Mouse (Mus musculus) C2C12 (cell line): ENCODE results near the gene Dcbld1. TPM values are rescaled to one million over a fixed set of nuclear protein-coding genes. Genes with fewer than 3 reads are reported as not detected.
A peak's percentile ranks its signal among the peaks of the same experiment; 100 is the strongest.

ENCODE experiments used
- H3K27me3 ChIP-seq: one replicate; pipeline ENCODE4 v1.6.1; 2011; ENCODE audit not compliant: control insufficient read depth, insufficient read depth, insufficient read length
- H3K36me3 ChIP-seq: one replicate; pipeline ENCODE4 v1.6.1; 2011; ENCODE audit not compliant: control insufficient read depth, insufficient read depth
- H3K4me3 ChIP-seq: one replicate; pipeline ENCODE4 v1.5.1; 2011; ENCODE audit warnings: mild to moderate bottlenecking, control low read depth; ENCODE audit not compliant: poor library complexity, insufficient read depth, severe bottlenecking
- H3K79me2 ChIP-seq: one replicate; pipeline ENCODE4 v1.6.1; 2011; ENCODE audit not compliant: control insufficient read depth, insufficient read depth
- H3K79me3 ChIP-seq: one replicate; pipeline ENCODE4 v1.6.1; 2011; ENCODE audit warnings: low read depth, control low read depth
- H3ac ChIP-seq: one replicate; pipeline ENCODE3; 2011; ENCODE audit warnings: low read depth; ENCODE audit not compliant: control insufficient read depth, insufficient read length
- CEBPB ChIP-seq: IDR thresholded peaks from one replicate; pipeline ENCODE4 v1.6.1; 2011; ENCODE audit warnings: low read depth, mild to moderate bottlenecking, control low read depth, moderate library complexity
- CTCF ChIP-seq: IDR thresholded peaks from one replicate; pipeline ENCODE4 v1.5.1; 2011; ENCODE audit not compliant: control insufficient read depth, insufficient read depth, insufficient read length
- FOSL1 ChIP-seq: IDR thresholded peaks from one replicate; pipeline ENCODE4 v1.8.0; 2011; ENCODE audit warnings: mild to moderate bottlenecking, low read length; ENCODE audit not compliant: poor library complexity, insufficient read depth, severe bottlenecking
- MAX ChIP-seq: IDR thresholded peaks from one replicate; pipeline ENCODE4 v1.6.1; 2011; ENCODE audit warnings: mild to moderate bottlenecking, control low read depth
- MYOD1 ChIP-seq: IDR thresholded peaks from one replicate; pipeline ENCODE4 v1.6.1; 2011; ENCODE audit warnings: low read depth; ENCODE audit not compliant: control insufficient read depth, insufficient read length
- MYOG ChIP-seq: IDR thresholded peaks from one replicate; pipeline ENCODE4 v1.6.1; 2011; ENCODE audit not compliant: control insufficient read depth, insufficient read length; ENCODE audit errors: extremely low read depth
- USF1 ChIP-seq: IDR thresholded peaks from one replicate; pipeline ENCODE4 v1.6.1; 2011; ENCODE audit warnings: low read depth, mild to moderate bottlenecking, control low read depth, moderate library complexity
- polyA plus RNA-seq: library from polyadenylated mRNA; unstranded; fragments of >200 nt; fragmentation: generic; extraction: Trizol; gene quantifications from one replicate; pipeline ENCODE4 v1.2.1, GENCODE M21; 2012; ENCODE audit warnings: missing spikeins

Dcbld1 gene
- polyA plus RNA-seq, 1 experiment: 5.6 TPM

DNA sequence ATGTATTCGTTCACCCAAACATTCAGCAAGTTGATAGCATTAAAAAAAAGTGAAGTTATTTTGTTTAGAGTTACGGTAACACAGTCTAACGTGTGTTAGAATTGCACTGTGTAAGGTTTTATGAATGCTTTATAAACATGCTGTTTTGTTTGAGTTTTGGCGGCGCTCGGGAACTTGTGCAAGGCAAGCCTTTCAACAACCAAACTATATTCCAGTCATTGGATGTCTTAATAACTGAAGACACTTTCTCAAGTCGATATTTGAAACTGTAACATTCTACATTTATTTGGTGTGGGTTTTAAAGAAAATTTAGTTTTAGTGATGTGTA lies 1.2 kb downstream of the Dcbld1 start:
- Histone ChIP-seq H3K36me3 (peaks cover 4% of the 10 kb centered on the region), H3K4me3 (peak overlapping the region; percentile 79), H3ac (no peak overlapping the region), H3K27me3 (no peaks in the 10 kb centered on the region), H3K79me2 (peaks cover 30% of the 10 kb centered on the region), H3K79me3 (peaks cover 14% of the 10 kb centered on the region)
- TF ChIP-seq MAX (no peak), CTCF (no peak), MYOD1 (no peak), MYOG (no peak), CEBPB (no peak)

DNA sequence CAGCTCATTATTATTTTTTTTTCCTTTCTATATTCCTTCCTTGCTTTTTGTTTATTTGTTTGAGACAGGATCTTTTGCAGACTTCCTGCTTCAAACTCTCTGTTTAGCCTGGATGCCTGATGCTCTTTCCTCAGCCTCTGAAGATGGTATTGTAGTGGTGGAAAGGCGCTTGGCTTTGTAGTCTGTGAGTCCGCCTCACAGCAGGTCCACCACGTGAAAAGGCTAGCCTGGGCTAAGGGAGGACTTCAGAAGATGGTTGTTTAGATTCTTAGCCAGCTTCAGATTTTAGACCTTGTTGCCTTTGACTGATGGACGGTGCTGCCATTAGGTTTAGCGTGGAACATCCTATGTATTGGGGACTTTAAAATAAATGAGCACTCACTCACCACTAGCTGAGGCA lies 2.0 kb downstream of the Dcbld1 start:
- peaks cover 15% of the 10 kb centered on the region for H3K79me3 ChIP-seq
- no peak overlapping the region for H3ac ChIP-seq
- no peak overlapping the region for H3K4me3 ChIP-seq
- TF ChIP-seq MYOG (no peak), MYOD1 (no peak), CTCF (no peak), USF1 (no peak), CEBPB (no peak), FOSL1 (no peak), MAX (no peak)
- H3K79me2 ChIP-seq: peaks cover 34% of the 10 kb centered on the region
- H3K27me3 ChIP-seq: no peaks in the 10 kb centered on the region
- H3K36me3 ChIP-seq: peaks cover 4% of the 10 kb centered on the region

DNA sequence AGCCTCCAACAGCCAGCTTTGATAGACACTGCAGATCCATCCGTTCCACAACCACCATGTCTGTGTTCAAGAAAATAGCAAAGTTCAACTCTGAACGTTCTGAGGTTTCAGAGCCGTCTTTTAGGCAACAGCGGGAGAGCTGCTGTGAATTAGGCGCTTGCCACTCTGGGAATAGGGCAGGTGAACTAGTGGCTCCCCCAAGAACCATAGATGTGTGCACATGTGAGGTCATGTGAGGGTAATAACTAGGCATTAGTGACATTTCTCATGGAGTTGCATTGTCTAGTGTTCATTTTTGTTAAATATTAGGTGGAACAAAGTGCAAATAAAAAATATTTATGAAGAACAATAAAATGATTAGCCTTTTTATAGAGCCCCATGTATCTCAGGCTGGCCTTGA lies 8.6 kb downstream of the Dcbld1 start:
- Histone ChIP-seq H3K4me3 (no peak overlapping the region), H3ac (no peak overlapping the region), H3K79me3 (peaks cover 10% of the 10 kb centered on the region), H3K27me3 (no peaks in the 10 kb centered on the region), H3K79me2 (peaks cover 19% of the 10 kb centered on the region), H3K36me3 (peaks cover 1% of the 10 kb centered on the region)
- TF ChIP-seq CTCF: no peak
- no peak for TF ChIP-seq CEBPB

DNA sequence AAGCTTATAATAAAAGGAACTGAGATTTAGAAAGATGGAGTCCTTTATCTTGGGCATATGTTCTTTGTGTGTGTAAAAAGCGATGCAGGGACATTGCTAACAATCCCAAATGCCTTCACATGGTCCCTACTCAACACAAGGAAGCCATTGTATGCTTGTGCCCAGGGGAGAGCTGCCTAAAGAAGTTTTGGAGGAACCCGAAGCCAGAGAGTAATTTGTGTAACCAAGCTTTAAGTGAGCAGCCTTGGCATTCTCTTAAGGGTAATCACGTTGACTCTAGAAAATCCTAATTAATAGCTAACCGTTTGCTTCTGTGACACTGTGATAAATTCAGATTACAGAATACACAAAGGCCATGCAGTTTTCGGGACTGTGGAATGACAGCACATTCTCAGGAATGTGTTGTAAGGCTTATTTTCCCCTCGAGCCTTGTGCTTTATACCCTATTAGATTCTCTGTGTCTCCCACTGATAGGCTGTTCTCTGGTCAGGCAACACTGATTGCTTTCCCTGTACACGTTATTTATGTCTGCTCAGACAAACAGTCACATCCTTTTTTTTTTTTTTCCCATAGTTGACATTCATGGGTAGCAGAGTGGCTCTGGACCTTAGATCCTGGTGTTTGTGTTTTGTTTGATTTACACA lies 9.4 kb downstream of the Dcbld1 start:
- Histone ChIP-seq H3K27me3 (no peaks in the 10 kb centered on the region), H3K36me3 (no peaks in the 10 kb centered on the region), H3K4me3 (no peak overlapping the region), H3K79me2 (peaks cover 17% of the 10 kb centered on the region), H3K79me3 (peaks cover 10% of the 10 kb centered on the region), H3ac (no peak overlapping the region)
- no peak for TF ChIP-seq MYOG

DNA sequence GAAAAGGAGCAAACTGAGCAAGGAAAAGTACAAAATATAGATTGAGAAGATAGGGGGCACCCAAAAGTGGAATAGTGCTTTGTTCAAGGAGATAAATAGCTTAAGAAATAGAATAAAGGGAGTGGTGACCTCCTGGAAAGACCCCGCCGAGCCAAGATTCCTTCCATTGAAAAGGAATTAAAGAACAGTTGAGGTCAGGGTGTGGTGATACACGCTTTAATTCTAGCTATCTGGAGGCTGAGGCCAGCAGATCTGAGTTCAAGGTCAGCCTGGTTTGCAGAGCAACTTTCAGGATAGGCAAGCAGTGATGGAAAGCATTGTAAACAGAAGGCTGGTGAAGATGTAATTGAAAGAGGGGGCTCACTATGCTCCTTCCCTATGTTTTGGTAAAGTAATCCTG lies 12.8 kb downstream of the Dcbld1 start:
- no peaks in the 10 kb centered on the region for H3K27me3 ChIP-seq

DNA sequence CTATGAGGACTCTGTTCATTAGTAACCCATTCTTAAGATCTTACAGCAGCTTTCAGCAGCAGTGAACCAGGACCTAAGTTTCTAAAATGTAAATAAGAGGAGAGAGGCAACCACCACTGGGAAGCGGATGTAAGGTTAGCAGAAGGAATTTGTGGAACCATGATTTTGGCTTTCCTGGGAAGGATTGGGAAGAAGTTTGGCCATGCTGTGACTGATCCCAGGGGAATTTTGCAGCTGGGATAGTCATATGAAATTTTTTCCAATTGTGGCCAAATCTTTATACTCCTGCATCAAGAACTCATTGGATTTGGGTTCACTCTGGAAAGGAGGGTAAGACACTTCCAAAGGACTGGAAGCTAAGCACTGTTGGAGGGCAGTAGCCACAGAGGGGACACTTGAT lies 18.8 kb downstream of the Dcbld1 start:
- Histone ChIP-seq H3ac (no peak overlapping the region), H3K27me3 (no peaks in the 10 kb centered on the region), H3K79me2 (peaks cover 4% of the 10 kb centered on the region), H3K36me3 (no peaks in the 10 kb centered on the region), H3K79me3 (peaks cover 5% of the 10 kb centered on the region), H3K4me3 (no peak overlapping the region)
- no peak for TF ChIP-seq MYOD1
- TF ChIP-seq FOSL1: no peak
- TF ChIP-seq CTCF: no peak
- TF ChIP-seq MAX: no peak
- TF ChIP-seq MYOG: no peak
- TF ChIP-seq CEBPB: no peak

More for the DNA sequence above, 12.8 kb downstream of the Dcbld1 start:
- Histone ChIP-seq H3K79me2 (peaks cover 10% of the 10 kb centered on the region), H3K79me3 (peaks cover 8% of the 10 kb centered on the region), H3K4me3 (no peak overlapping the region), H3K36me3 (no peaks in the 10 kb centered on the region), H3ac (no peak overlapping the region)
- TF ChIP-seq USF1: no peak
- no peak for TF ChIP-seq CTCF
- TF ChIP-seq CEBPB: no peak
- TF ChIP-seq MYOD1: no peak
- no peak for TF ChIP-seq MAX
- TF ChIP-seq MYOG: no peak
- TF ChIP-seq FOSL1: no peak

DNA sequence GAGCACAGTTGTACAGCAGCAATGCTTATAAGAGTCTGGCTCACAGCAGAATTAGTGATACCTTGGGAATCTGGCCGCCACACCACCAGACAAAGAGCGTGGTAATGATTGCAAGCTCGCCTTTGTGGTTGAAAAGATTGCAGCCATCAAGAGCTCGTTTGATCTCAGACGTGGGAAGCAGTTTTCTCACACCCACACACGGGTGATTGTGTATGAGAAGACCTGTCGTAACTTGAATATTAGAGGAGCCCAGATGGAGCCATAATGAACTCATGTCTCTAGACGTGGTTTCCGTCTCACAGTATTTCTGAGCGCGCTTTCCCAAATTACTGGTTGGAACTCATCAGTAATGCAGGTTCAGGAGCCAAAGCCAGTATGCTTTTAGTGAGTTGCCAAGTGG lies 20.0 kb downstream of the Dcbld1 start:
- TF ChIP-seq USF1: no peak
- TF ChIP-seq MYOG: no peak
- no peak for TF ChIP-seq MAX
- no peak for TF ChIP-seq FOSL1
- no peak for TF ChIP-seq CEBPB
- no peak overlapping the region for H3K4me3 ChIP-seq
- no peaks in the 10 kb centered on the region for H3K27me3 ChIP-seq
- H3K79me3 ChIP-seq: peaks cover 5% of the 10 kb centered on the region
- H3ac ChIP-seq: no peak overlapping the region
- H3K79me2 ChIP-seq: peaks cover 4% of the 10 kb centered on the region
- no peaks in the 10 kb centered on the region for H3K36me3 ChIP-seq
